Mouse (Mus musculus): ENCODE measurements around the gene E130308A19Rik.

E130308A19Rik gene

DNA sequence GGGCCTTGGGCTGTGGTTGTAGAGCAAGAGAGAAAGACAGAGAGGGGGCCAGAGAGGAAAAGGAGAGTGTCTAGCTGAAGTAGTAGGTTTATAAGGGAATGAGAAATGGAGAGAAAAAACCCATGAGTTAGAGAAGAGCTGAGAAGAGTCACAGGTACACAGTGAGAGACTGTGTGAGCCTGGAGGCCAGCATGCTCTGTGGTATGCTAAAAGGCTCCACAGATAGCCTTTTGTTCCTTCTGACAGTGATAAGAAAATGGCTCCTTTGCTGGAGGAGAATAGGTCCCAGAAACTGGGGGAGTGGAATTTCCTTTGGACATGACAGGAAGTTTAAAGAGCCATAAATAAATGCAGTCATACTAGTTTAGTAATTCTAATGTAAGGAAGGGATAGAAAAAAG is 13.2 kb downstream of the E130308A19Rik start:
- DNase-seq (ENCODE audit: low read depth, low spot score), result no peak

DNA sequence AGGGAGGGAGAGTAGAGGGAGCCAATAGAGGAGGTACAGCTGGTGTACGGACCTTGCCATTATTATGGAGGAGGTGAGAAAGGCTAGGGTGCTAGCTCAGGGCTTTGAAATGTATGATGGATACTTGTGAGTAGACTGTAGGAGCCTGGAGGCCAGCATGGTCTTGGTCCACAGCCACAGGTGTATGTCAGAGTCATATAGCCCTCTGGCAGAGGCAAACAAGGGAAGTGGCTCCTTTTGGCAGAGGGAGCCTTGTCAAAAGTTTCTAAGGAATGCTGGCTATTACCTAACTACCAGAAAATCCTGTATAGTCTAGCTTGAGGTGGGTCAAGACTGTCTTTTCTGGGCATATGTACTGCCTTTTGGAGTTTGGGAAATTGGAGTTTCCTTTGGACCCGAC is 14.7 kb downstream of the E130308A19Rik start:
- DNase-seq (ENCODE audit: low read depth, low spot score), result no peak

- no peak for DNase-seq (ENCODE audit: low read depth, low spot score)
These were observed 16.0 kb downstream of the E130308A19Rik start for GRCm38 (mm10) chr4:59642039-59642438.

DNA sequence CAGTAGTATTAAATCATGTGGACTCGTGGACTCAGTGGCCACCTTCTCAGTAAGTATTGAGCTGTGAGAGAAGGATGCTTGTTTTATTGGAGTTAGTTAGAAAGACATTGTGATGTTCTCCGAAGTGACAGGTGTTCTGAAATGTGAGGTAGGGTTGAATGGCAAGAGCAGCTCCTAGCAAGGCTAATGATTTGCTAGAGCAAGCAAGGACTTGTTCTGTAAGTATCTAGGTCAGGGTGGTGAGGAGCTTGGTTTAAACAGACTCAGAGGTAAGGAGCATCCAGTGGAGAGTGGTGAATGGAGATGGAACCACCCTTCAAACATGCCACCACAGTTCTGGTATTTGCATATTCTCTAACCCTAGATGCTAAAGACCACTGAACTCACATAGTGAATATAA is 16.6 kb downstream of the E130308A19Rik start:
- DNase-seq (ENCODE audit: low read depth, low spot score), result no peak

GRCm38 (mm10) chr4:59644431-59644830 is 18.4 kb downstream of the E130308A19Rik start:
- no peak for DNase-seq (ENCODE audit: low read depth, low spot score)

- no peak for DNase-seq (ENCODE audit: low read depth, low spot score)
These were observed 19.0 kb downstream of the E130308A19Rik start for GRCm38 (mm10) chr4:59644992-59645391.

GRCm38 (mm10) chr4:59645610-59646009 is 19.6 kb downstream of the E130308A19Rik start:
- DNase-seq (ENCODE audit: low read depth, low spot score), result no peak

DNA sequence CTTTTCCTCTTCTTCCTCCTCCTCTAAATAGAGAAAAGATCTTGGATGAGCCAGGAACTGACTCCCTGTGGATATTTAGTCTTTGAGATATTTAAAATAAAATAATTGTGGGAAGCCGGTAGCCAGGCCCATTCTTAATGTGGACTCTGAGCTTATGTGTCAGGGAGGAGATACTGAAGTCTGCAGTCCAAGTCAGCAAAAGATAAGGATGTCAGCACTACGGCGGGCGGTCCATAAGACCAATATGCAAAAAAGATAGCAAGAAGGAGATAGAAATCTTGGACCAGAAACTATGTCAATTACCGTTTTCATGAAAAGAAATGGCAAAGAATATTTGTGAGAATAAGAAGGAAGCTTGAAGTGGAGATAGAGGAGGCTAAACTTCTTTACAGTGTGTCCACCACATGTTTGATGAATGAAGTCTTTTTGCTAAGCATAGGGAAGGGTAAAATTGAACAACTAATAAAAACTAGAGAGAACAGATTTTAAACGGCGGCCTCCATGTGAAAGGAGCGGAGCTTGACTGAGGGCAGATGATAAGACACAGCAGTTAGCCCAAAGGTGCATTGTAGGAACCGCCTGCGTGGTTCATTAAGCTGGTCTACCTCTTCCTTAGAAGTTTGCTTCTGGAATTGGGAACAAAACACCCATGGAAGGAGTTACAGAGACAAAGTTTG is 20.1 kb downstream of the E130308A19Rik start:
- DNase-seq (ENCODE audit: low read depth, low spot score), result no peak

GRCm38 (mm10) chr4:59649119-59649518 is 23.1 kb downstream of the E130308A19Rik start:
- DNase-seq (ENCODE audit: low read depth, low spot score), result no peak

GRCm38 (mm10) chr4:59652166-59652681 is 26.2 kb downstream of the E130308A19Rik start:
- no peak for DNase-seq (ENCODE audit: low read depth, low spot score)

GRCm38 (mm10) chr4:59656061-59656642 is 30.1 kb downstream of the E130308A19Rik start:
- DNase-seq (ENCODE audit: low read depth, low spot score), result no peak

- DNase-seq (ENCODE audit: low read depth, low spot score), result no peak
These were observed 36.2 kb downstream of the E130308A19Rik start for GRCm38 (mm10) chr4:59662163-59662562.

DNA sequence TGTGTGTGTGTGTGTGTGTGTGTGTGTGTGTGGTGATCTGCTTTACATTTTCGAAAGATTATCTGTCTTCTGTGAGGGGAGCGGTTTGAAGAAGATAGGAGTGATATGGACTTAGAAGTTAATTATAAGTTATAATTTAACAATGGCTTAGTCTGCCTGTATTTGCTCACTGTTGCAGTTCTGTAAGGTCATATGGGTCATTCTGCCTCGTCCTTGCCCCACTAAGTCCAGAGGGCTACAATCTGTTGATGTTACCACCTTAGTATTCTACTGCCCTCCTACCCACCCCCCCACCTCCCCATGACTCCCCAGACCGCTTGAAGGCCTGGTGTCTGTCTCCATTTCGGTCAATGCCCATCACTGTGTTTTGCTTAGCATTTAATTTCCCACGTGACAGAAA is 37.4 kb downstream of the E130308A19Rik start:
- DNase-seq (ENCODE audit: low read depth, low spot score), result no peak

DNA sequence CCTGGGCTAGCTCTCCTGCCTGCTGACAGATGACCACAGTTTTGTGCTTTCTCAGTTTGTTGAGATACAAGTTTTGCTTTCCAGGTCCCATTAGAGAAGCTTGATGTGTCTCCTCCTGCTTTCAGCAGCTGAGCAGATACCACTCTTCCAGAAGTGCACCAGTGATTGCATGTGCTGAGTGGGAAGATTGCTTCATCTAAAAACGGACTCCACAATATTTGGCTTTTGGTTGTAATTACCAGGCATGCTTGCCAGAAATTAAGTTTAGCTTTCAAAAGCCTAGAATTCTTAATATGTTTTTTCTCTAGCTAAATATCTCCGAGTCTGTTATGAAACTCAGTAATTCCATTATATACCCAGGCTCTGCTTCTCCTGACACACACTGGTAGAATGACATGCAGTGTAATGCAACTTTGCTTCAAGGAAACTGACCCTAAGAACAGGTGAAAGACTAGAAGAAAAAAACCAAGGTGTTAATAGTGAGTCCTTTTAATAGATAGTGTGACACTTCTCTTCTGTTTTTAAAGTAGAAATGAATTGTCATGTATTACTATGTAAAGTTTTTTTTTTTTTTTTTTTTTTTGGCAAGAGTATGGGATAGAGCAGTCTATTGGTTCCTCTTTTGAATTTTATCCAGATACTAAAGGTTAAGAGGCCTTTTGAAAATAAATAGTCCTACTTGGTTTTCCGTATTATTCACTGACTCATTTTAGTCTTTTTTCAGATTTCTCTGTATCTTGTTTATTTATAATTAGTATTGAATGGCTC is 40.7 kb downstream of the E130308A19Rik start:
- no peak for DNase-seq (ENCODE audit: low read depth, low spot score)

DNA sequence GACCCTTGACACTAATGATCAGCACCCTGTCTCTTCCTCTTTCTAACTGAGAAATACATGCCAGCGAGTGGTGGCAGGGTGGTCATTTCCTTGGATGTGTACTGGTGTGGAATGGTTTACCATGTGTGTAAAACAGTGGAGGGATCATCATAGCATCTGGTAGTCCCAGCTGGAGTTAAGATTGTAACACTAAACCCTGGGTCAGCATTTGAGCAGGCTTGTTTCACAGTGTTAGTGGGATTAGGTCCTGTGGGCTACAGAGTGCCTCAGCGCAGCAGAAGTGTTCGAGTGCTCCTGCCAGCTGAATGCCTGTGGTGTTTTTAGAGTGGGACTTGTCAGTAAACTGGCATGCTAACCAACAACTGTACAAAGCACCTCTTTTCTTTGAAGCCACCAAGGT is 42.0 kb downstream of the E130308A19Rik start:
- DNase-seq (ENCODE audit: low read depth, low spot score), result peak; percentile 45

GRCm38 (mm10) chr4:59669131-59669530 is 43.1 kb downstream of the E130308A19Rik start:
- DNase-seq (ENCODE audit: low read depth, low spot score), result no peak

DNA sequence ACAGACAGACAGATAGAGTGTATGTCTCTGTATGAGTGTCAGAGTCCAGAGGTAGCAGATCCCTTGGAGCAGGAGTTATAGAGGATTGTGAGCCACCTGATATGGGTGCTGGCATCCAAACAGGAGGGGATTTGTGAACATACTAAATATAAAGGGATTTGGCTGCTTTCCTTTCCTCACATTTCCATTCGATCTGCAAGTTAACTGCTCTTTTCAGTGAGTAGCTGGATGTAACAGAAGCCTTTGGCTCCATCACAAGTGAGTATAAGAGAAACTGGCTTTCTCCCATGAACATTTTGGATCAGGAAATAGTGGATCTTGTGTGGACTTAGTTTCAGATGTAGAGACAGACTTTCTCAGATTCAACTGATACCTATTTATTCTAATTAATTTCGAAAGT is 44.0 kb downstream of the E130308A19Rik start:
- DNase-seq (ENCODE audit: low read depth, low spot score), result no peak

GRCm38 (mm10) chr4:59673423-59674117 is 47.6 kb downstream of the E130308A19Rik start:
- no peak for DNase-seq (ENCODE audit: low read depth, low spot score)

DNA sequence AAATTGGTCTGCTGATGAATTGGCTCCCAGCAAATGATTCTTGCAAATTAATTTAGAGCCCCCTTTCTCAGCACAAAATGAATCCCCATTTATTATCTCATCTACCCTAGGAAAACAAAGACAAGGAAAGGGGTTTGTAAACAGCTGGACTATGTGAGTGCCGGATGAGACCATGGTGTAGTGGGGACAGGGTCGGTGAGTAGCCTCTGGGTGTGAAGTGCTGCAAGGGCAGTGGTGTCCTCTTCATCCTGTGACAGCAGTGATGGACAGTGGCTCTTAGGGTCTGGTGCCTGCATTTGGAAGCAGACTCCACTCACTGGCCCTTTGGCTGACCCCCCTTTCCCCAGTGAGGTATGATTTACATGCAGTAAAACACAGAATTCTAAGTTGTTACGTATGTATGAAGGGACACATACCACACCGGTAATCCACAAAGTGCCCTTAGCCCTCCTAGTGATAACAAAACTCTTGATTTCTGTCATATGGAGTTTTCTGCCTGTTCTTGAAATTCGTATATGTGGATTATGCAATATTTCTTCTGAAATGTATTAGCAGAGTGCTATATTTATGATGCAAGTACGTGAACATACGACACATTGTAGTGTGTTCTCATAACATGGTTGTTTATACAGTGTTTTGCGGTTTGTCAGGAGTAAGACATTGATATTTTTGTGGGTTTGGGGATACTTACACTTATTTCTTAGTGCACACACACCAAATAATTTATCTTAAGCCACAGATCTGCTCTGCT is 49.1 kb downstream of the E130308A19Rik start:
- no peak for DNase-seq (ENCODE audit: low read depth, low spot score)

DNA sequence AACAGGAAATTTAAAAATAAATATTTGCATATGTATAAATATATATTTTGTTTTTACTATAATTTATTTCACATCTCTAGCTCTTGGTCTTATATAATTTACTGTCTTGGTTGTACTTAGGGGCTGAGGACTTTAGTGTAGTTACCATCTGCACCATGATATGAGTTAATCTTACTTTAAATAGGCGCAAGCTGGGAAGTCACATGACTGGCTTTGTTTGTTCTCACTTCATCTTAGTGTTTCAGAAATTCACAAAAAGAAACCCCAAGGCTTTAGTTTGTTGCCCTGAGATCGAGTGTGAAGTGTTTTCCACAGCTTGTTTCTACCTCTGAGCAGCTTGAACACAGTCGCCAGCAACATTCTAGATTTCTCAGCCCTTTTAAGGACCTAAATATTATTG is 49.7 kb downstream of the E130308A19Rik start:
- no peak for DNase-seq (ENCODE audit: low read depth, low spot score)

DNA sequence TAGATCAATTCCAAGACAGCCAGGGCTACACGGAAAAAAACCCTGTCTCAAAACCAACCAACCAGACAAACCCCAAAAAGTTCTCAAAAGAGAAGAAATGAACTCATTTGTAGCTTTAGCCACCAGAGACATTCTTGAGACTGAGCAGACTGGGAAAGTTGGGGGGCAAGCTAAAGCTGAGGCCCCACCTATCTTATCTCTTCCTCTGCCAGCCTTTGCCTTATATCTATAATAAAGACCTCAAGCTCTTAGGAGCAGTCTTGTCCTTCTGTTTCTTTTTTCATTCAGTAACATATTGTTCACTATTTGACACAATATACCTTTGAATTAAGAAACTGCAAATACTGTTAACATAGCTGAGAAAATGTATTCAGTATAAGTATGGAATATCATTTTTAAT is 55.4 kb downstream of the E130308A19Rik start:
- DNase-seq (ENCODE audit: low read depth, low spot score), result no peak
